Mouse (Mus musculus) kidney, postnatal 10 days (tissue): ENCODE data around the gene Ube2f.
A peak's percentile ranks its signal among the peaks of the same experiment; 100 is the strongest.

ENCODE experiments used
- DNase-seq: peaks from one replicate; pipeline ENCODE4 v3.0.0; 2021; ENCODE audit warnings: mixed read lengths

The Ube2f gene

GRCm38 (mm10) chr1:91239112-91239511 lies 11.0 kb upstream of the Ube2f start:
- DNase-seq, result peak; percentile 78

GRCm38 (mm10) chr1:91239800-91240199 lies 10.3 kb upstream of the Ube2f start:
- DNase-seq, result no peak

DNA sequence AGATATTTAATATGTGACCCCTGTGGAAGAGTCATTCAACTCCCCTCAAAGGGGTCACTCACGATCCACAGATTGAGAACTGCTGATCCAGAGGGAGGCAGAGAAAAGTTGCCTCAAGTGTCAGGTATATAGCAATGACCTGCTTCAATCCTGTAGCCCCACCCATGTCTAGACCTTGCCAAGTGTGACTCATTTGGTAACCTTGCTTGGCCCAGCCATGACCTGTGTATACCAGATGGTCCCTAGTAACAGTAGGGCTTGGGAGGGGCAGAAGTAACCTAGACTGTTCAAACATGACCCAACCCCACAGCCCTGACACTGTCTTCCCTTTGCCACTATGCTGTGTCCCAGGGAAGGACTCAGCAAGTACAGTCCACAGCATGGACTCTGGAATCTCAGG lies 9.4 kb upstream of the Ube2f start:
- no peak for DNase-seq

- DNase-seq, result no peak
Observed at GRCm38 (mm10) chr1:91241249-91241648, 8.9 kb upstream of the Ube2f start.

DNA sequence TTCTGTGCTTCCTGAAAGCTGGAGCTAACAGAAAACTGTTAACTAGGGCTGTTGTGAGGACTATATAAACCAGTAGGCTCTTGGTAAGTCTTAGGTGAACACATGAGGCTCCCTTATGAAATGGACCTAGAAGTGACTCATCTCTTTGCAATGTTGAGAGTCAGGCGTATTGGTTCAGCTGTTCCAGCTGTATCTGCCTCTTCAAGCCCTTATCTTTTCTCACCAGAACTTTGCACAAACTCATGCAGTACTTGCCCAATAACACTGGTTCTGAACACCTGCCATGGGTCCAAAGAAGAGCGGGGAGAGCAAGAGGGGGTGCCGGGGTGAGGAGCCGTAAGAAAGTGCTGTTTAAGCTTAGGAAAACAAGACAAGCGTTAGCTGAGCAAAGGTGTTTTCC lies 1.9 kb upstream of the Ube2f start:
- no peak for DNase-seq

- no peak for DNase-seq
Observed at GRCm38 (mm10) chr1:91248970-91249369, 1.1 kb upstream of the Ube2f start.

DNA sequence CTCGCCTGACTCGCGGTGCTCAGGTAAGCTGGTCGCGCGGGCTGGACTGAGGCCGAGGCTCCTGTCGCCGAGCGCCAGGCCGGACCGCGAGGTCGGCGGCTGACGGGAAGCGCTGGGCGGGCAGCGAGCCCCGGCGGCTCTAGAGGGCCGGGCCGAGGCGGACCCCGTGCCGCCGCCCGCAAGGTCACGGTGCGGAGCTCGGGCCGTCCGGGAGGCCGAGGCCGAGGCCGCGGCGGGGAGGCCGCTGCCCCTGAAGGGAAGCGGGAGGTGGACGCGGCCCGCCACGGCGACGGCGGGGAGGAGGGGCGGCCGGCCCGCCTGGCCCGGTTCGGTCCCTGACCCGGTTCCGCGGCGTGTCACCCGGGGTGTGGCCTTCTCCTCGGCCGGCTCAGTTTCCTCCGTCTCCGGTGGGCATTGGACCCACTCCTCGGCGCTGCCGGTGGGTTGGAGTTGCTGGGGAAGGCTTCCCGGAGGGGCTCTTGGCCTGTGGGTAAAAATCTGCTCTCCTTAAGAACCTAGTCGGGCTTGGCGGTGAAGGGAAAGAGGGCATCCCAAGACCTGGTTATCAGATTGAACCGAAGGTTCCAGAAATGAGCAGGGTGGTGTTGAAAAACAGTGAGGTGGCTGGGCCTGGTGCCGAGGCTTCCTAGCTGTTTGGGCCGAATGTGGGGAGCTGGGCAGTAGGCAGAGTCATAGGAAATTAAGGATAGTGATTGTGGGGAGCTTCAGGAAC lies 477 bp downstream of the Ube2f start:
- DNase-seq, result peak; percentile 49

DNA sequence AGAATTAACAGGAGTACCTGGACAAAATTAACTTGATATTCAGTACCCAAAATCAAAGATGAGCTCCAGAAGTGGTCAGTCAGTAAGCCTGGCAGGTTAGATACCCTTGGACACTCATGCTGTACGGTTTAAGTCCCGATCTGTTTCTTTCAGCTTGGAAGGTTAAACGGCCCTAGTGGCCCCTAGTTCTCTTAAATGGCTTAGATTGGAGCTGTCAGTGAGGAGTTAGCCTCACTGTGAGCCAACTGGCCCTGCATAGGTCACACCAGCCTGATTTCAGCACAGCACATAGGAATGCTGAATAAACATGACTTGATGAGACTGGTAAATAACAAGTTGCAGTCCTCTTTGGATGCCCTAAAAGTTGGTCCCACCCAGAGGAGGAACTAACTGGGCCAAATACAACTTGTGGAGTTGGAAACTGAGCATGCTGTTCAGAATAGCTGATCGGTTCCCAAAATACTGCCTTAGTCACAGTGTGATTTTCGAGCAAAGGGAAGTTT lies 1.1 kb downstream of the Ube2f start:
- no peak for DNase-seq

DNA sequence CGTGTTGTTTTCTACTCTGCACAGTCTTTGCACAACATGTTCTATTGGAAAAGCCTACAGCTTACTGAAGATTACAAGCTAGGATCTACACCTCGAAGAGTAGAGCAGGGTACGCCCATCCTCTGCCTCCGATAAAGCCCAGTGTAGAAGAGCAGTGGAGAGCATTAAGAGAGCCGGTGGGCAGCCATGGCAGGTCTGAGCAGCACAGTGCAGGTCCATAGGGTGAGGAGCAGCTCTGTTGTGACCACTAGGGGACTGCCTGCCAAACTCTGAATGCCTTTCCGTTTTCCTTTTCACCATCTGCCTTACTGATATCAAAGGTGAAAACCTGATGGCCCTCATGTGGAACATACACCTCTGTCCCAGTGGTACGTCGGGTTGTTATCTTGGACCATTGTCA lies 1.8 kb downstream of the Ube2f start:
- DNase-seq, result peak; percentile 25

DNA sequence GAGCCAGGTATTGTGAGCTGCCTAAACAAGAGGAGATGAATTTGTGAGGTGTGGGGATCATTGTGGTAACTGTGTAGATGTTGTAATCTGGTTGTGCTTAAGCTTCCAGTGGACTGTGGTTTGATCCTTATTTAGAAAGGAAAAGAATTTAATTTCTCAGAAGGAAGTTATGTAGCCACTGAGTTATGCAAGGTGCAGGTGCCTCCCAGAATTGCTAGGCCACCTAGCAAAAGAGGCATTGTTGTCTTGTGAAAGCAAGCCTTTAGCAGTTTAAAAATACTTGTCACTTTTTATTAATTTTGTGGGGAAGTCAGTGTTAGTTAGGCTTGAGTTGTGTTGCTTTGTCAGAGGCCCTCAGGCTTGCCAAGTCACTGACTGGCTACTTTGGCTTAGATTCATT lies 7.8 kb downstream of the Ube2f start:
- no peak for DNase-seq

DNA sequence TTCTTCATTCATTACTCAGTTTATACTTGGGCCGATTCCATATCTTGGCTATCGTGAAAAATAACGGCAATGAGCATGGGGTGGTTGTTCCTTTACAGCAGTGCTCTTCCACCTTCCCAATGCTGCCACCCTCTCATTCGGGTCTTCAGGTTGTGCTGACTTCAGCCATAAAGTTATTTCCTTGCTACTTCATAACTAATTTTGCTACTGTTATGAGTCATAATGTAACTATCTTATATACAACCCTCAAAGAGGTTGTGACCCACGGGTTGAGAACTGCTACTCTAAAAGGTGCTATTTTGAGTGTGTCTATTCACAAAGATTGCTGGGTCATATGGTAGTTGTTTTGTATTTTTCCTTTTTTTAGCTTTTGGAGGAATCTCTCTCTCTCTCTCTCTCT lies 9.7 kb downstream of the Ube2f start:
- DNase-seq, result no peak

GRCm38 (mm10) chr1:91262508-91262907 lies 12.4 kb downstream of the Ube2f start:
- DNase-seq, result no peak

GRCm38 (mm10) chr1:91272260-91272659 lies 22.2 kb downstream of the Ube2f start:
- no peak for DNase-seq

GRCm38 (mm10) chr1:91276581-91276980 lies 26.5 kb downstream of the Ube2f start:
- DNase-seq, result no peak

DNA sequence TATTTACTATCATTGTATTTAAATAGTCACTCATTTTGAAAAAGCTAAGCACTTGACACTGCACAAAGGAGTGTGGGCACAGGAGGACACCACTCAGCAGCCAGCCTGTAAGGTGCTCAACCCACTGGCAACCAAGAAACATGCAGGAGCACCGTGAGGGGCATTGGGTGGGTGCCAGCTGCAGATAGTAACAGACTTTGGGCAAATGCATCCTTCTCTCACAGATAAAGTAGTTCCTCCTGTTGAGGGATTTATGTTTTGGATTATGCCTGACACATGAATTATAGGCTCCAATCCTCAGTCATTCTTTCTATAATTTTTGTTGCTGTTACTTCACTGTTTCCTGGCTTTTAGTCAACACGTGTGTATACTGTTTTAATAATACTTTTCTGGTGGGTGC lies 27.4 kb downstream of the Ube2f start:
- no peak for DNase-seq

DNA sequence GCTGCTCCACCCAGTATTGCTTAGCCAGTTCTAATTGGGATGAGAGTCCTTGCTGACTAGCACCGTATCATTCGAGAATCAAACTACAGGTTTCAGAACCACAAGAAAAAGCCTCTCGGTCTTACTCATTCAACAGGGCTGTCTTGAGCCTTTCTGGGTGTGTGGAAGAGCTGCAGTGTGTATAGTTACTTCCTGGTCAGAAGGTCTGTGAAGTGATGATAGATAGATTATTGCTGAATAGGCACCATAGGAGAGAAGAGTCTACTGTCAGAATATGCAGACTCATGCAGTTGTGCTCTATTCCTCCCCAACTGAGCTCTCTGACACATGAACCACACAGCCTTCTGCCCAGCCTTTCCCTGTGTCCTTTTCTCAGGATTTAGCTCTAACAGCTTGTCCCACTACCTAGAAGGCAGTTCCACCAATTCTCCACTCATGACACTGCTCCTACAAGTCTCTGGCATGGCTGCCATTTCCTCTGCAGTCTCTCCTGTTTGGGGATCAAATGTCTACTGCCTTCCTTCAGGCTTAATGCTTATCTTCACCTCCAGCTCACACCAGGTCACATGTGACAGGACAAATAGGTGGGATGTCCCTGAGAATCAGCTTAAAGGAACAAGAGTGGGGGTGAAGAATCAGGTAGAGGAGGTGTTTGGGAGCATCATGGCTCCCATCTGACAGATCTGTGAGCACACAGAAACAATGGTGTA lies 28.5 kb downstream of the Ube2f start:
- no peak for DNase-seq

DNA sequence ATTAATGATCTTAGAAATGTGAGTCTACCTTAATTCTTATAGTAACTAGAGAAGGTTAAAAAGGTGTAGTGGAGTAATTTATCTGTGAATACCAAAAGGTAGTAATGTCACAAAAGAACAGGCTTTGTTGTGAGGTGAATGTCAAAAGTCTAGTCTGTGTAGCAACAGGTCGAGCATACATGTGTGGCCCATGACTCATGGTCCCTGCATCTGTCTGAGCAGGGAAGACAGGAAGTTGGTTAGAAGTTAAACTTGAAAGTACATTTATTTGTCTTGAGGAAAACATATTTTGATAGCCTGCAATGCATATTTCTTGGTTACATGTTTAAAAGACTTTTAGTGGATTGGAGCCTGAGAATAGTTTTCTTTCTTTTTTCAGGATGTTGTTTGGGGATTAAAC lies 29.0 kb downstream of the Ube2f start:
- no peak for DNase-seq

- DNase-seq, result no peak
Observed at GRCm38 (mm10) chr1:91282582-91282981, 32.5 kb downstream of the Ube2f start.

- DNase-seq, result no peak
Observed at GRCm38 (mm10) chr1:91289375-91289774, 39.3 kb downstream of the Ube2f start.

GRCm38 (mm10) chr1:91292101-91292825 lies 42.2 kb downstream of the Ube2f start:
- peak; percentile 33 for DNase-seq

DNA sequence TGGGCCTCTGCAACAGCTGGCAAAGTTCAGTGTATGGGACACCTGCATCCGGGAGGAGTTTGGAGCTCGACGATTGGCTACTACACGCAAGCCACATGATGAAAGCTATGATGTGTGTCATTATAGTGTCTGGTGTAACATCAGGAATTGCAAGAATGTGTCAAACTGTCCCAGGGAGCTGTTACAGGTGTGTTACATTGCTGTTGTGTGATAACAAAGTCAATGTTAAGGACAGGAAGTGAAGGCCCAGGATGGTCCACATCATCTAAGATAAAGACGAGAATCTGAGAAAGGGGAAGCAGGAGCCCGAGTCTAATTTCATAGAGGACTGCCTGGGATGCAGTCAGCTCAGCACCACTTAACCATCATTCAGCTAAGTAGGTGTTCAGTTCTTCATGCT lies 45.4 kb downstream of the Ube2f start:
- no peak for DNase-seq

DNA sequence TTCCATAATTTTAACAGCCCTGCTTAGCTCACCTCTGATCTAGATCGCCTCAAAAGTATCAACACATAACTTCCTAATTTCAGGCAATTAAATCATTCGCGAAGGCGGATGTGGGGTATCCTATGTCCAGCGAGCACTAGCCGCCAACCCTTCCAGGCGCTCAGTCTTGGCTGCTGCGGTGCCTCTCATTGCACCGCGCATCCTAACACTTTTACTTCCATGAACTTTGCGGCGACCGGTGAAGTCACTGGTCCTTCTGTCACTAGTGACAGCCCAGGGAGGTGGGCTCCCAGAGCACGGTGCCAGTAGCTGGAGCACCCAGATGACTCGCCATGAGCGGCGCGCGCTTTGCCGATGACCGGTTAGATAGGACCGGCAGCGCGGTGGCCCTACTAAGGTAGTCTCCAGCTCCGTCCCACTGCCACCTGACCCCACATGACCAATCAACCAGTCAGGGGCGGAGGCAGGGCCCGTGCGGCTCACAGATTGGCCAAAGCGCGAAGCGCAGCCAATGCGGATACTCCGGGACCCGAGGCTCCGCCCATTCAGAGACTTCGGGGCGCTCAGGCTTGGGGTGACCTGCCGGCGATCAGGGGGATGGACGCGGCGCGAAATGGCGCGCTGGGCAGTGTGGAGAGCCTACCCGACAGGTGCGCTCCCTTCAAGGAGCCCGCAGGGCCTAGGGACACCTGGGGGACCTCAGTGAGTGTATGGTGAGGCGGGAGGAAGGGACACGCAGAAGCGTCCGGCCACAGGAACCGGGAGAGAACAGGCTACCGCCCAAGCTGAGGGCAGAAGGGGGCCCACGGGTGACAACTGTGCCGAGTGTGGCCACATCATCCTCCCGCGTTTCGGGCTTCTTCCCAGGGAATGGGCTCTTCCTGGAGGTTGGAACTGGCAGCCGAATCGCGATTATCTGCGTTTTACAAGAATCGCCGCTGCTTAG lies 48.0 kb downstream of the Ube2f start, which contains the start of gene Scly:
Scly (plus strand) TSS at position 540 of the 946 bp plus-strand sequence.
- peak; percentile 96 for DNase-seq
